Mouse (Mus musculus): ENCODE results near the gene Tmem251. TPM values are rescaled to one million over a fixed set of nuclear protein-coding genes. Genes with fewer than 3 reads are reported as not detected.

Gene Tmem251
- polyA plus RNA-seq (2015; fragmentation: Nextera tagmentation; extraction: Ambion mirVana) = 8.0 and 8.2 TPM in 2 replicates

DNA sequence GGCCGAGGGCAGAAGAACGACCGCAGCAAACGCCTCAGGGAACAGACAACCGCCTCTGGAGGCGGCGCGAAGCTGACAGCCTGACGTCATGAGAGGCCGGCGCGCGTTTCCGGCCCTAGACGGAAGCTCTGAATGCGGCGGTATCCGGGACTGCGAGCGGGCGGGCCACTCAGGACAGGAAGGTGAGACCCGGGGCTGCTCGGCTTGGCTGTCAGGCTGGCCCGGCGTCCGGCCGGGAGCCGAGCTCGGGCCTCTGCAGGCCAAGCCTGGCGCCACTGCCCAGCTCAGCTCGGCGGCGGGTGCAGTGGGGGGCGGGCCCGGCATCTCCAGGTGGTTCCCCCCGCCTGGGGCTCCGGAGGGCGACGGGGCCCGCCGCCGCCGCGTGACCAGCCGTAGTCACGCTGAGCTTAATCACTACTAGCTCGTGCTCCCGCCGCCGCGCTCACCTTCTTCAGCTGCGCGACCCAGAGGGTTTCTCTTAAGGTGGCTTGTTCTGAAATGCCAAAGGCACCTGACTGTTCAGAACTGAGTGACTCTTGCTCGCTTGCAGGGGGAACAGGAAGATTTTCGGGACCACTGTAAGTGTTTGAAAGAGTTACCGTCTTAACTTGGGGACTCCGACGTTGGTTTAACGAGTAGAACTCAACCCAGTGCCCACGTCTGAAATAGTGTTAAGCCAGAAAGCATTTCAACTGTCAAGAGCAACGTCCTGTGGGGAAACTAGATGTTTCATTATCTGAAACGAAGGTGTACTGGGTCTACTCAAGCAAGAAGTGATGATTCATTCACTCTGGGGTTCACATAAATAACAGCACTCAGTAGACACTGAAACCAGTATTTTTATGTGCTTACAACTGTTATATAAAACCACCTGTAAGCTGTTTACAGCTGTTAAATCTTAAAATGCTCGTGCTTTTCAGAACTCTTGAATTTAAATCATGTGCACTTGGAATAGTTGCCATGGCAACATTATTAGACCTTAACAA is at the start of gene Tmem251, which contains the start of gene Moap1:
Gene Tmem251 (plus strand): TSS at position 174 of the 986 bp plus-strand sequence.
Gene Moap1 (minus strand): TSS at position 73 of the 986 bp plus-strand sequence.

GRCm38 (mm10) chr12:102704457-102705198 is 38.9 kb upstream of the Tmem251 start, which contains the start of gene Itpk1:
Gene Itpk1, minus strand, starts transcription at chr12:102704930.

DNA sequence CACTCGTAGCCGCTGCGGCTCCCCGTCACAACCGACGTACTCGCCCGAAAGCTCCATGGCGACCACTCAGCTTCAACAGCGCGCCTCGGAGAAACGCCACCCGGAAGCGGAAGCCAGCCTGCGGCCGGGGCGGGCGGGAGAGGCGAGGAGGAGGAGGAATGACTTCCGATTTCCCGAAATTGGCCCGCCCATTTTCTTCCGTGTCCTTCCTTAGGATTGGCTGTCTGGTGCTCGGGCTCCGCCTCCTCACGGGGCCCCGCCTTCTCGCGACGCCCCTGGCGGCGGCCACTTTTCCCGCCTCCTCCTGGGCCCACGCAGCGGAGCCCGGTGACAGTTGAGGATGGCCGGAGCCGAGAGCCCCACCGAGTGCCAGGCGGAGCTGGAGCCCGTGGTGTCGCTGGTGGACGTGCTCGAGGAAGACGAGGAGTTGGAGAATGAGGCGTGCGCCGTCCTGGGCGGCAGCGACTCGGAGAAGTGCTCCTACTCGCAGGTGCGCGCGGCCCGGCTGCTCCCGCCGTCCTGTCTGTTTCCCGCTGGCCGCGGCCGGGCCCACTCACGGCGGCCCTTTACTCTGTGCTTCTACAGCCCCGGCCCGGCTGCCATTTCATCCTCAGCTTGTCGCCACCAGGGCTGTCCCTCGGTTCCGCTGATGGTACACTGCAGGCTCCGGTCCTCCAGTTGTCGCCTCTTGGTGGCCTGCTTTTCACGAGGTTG is 14.3 kb downstream of the Tmem251 start, which contains the start of the genes Gm28051, Gon7 and Ubr7:
Gene Gm28051 (minus strand): TSS at position 77 of the 714 bp plus-strand sequence.
Gene Gon7 (minus strand): TSS at position 115 of the 714 bp plus-strand sequence.
Gene Ubr7 (plus strand): TSS at position 279 of the 714 bp plus-strand sequence.

DNA sequence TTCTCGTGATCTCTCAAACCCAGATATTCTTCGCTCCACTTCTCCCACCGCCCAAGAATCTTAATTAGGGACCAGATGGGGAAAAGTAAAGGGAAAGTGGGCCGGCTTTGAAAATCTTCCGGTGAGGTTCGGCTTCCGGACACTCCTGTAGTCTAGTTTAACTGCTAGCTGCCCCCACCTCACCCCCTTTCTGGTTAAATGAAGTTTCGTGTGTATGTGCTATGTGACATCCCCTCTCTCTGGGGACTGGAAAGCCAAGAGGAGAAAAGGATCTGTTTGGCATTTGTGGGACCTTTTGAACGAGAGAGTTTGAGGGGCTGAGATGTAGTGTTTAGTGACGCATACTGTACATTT is 14.8 kb downstream of the Tmem251 start, which contains the start of gene Gm20604:
Gene Gm20604 (minus strand): TSS at position 270 of the 354 bp plus-strand sequence.

Other genes with a start within 250 kb of the Tmem251 start
- 0.37 and 0.49 TPM in 2 replicates for gene Chga, start 188.8 kb upstream of the Tmem251 start, polyA plus RNA-seq (2015; fragmentation: Nextera tagmentation; extraction: Ambion mirVana)
- gene Itpk1, start 38.8 kb upstream of the Tmem251 start, polyA plus RNA-seq (2015; fragmentation: Nextera tagmentation; extraction: Ambion mirVana) = 34.4 and 37.1 TPM in 2 replicates
- gene Moap1, start 101 bp upstream of the Tmem251 start, polyA plus RNA-seq (2015; fragmentation: Nextera tagmentation; extraction: Ambion mirVana) = 8.3 and 10.6 TPM in 2 replicates
- gene Gm28051, start 14.0 kb downstream of the Tmem251 start, polyA plus RNA-seq (2015; fragmentation: Nextera tagmentation; extraction: Ambion mirVana) = not detected in 2 replicates
- gene Gon7, start 14.0 kb downstream of the Tmem251 start, polyA plus RNA-seq (2015; fragmentation: Nextera tagmentation; extraction: Ambion mirVana) = 10.5 and 11.7 TPM in 2 replicates
- gene Ubr7, start 14.2 kb downstream of the Tmem251 start, polyA plus RNA-seq (2015; fragmentation: Nextera tagmentation; extraction: Ambion mirVana) = 19.2 and 22.5 TPM in 2 replicates
- gene Gm20604, start 14.9 kb downstream of the Tmem251 start, polyA plus RNA-seq (2015; fragmentation: Nextera tagmentation; extraction: Ambion mirVana) = 9.0 and 10.6 TPM in 2 replicates
- gene Btbd7, start 134.7 kb downstream of the Tmem251 start, polyA plus RNA-seq (2015; fragmentation: Nextera tagmentation; extraction: Ambion mirVana) = 10.6 and 13.2 TPM in 2 replicates
- gene Cox8c, start 155.6 kb downstream of the Tmem251 start, polyA plus RNA-seq (2015; fragmentation: Nextera tagmentation; extraction: Ambion mirVana) = not detected in 2 replicates
- 0.02 and 0.15 TPM in 2 replicates for gene Unc79, start 205.1 kb downstream of the Tmem251 start, polyA plus RNA-seq (2015; fragmentation: Nextera tagmentation; extraction: Ambion mirVana)